13 mouse cellular contexts compared by ENCODE assay signal in genomic region chr9:116099596-116099993, GRCm38 (mm10).
DNase-seq lines count a peak whose midpoint lies in the region; ATAC-seq and TF ChIP-seq lines count a peak whose summit lies in the region.
"Had no signal": no experiment of that assay in that cellular context is flagged by ENCODE, and none has a peak within 500 bp of the region (broad histone marks: within the 10 kb centered on the region; RNA-seq: fewer than 3 reads in every experiment).

No protein-coding gene starts in this region.

- H3K27me3 ChIP-seq in forebrain, postnatal 0 days (ENCODE audit: insufficient read depth, low read length): no peaks in the 10 kb centered on the region
- no peaks in the 10 kb centered on the region for H3K27me3 ChIP-seq in forebrain, embryonic 15.5 days
- H3K27me3 ChIP-seq in intestine, embryonic 14.5 days (replicated peaks; ENCODE audit: control insufficient read depth, insufficient read depth, low read length): no peaks in the 10 kb centered on the region
- no peaks in the 10 kb centered on the region for H3K27me3 ChIP-seq in intestine, postnatal 0 days (replicated peaks; ENCODE audit: control insufficient read depth, insufficient read depth, low read length)
- H3K27me3 ChIP-seq in limb, embryonic 11.5 days (ENCODE audit: control insufficient read depth, insufficient read depth, low read length): no peaks in the 10 kb centered on the region
- H3K27me3 ChIP-seq: midbrain, embryonic 12.5 days had no signal

- H3K4me2 ChIP-seq in forebrain, postnatal 0 days (ENCODE audit: low read depth): no peak overlapping the region
- H3K4me2 ChIP-seq in forebrain, embryonic 15.5 days (replicated peaks): no peak overlapping the region
- H3K4me2 ChIP-seq in intestine, embryonic 14.5 days (ENCODE audit: low read length): no peak overlapping the region
- H3K4me2 ChIP-seq in intestine, postnatal 0 days (replicated peaks; ENCODE audit: low read depth): no peak overlapping the region
- no peak overlapping the region for H3K4me2 ChIP-seq in limb, embryonic 11.5 days (ENCODE audit: low read depth, severe bottlenecking)
- H3K4me2 ChIP-seq: midbrain, embryonic 12.5 days had no signal

- no peak for TF ChIP-seq CTCF in forebrain, postnatal 0 days (IDR thresholded peaks at IDR 0.05; ENCODE audit: low read depth)
- no peak for TF ChIP-seq CTCF in intestine, postnatal 0 days (IDR thresholded peaks at IDR 0.05; ENCODE audit: low read depth)

- H3K36me3 ChIP-seq in forebrain, postnatal 0 days (ENCODE audit: insufficient read depth): no peaks in the 10 kb centered on the region
- no peaks in the 10 kb centered on the region for H3K36me3 ChIP-seq in forebrain, embryonic 15.5 days
- H3K36me3 ChIP-seq in intestine, embryonic 14.5 days (ENCODE audit: control insufficient read depth, insufficient read depth, low read length): peaks cover 52% of the 10 kb centered on the region
- peaks cover 49% of the 10 kb centered on the region for H3K36me3 ChIP-seq in intestine, postnatal 0 days (ENCODE audit: control insufficient read depth, insufficient read depth)
- H3K36me3 ChIP-seq in limb, embryonic 11.5 days (ENCODE audit: control insufficient read depth, insufficient read depth, low read length): no peaks in the 10 kb centered on the region
- H3K36me3 ChIP-seq: G1E; midbrain, embryonic 12.5 days had no signal

- H3K4me3 ChIP-seq in forebrain, postnatal 0 days (ENCODE audit: low read depth, low read length): no peak overlapping the region
- H3K4me3 ChIP-seq in forebrain, embryonic 15.5 days: no peak overlapping the region
- no peak overlapping the region for H3K4me3 ChIP-seq in intestine, embryonic 14.5 days (ENCODE audit: low read depth, low read length)
- no peak overlapping the region for H3K4me3 ChIP-seq in intestine, postnatal 0 days (ENCODE audit: low read depth, low read length)
- H3K4me3 ChIP-seq in limb, embryonic 11.5 days (ENCODE audit: low read depth, low read length): no peak overlapping the region
- H3K4me3 ChIP-seq: midbrain, embryonic 12.5 days had no signal

- no peaks in the 10 kb centered on the region for H3K9me3 ChIP-seq in forebrain, postnatal 0 days (ENCODE audit: low read length)
- H3K9me3 ChIP-seq in forebrain, embryonic 15.5 days: no peaks in the 10 kb centered on the region
- no peaks in the 10 kb centered on the region for H3K9me3 ChIP-seq in intestine, embryonic 14.5 days (ENCODE audit: control insufficient read depth, low read length)
- no peaks in the 10 kb centered on the region for H3K9me3 ChIP-seq in intestine, postnatal 0 days (ENCODE audit: control insufficient read depth)
- no peaks in the 10 kb centered on the region for H3K9me3 ChIP-seq in limb, embryonic 11.5 days (ENCODE audit: control insufficient read depth, low read length)
- H3K9me3 ChIP-seq: midbrain, embryonic 12.5 days had no signal

- ATAC-seq in forebrain, postnatal 0 days: peak; percentile 53; the same call in 1 of the 2 replicates
- ATAC-seq in forebrain, embryonic 15.5 days (replicated peaks): no peak
- ATAC-seq in intestine, embryonic 14.5 days (replicated peaks; ENCODE audit: low FRiP score, low TSS enrichment, low read depth): no peak
- ATAC-seq in intestine, postnatal 0 days: no peak
- ATAC-seq in limb, embryonic 11.5 days (ENCODE audit: insufficient number of reproducible peaks, low FRiP score, low TSS enrichment, low read depth): 0 out of 2 replicates have a peak, but pooled peaks have one; percentile 70
- ATAC-seq: forebrain, embryonic 14.5 days had no signal

- H3K27ac ChIP-seq in forebrain, postnatal 0 days (ENCODE audit: low read depth, low read length): no peak overlapping the region
- no peak overlapping the region for H3K27ac ChIP-seq in forebrain, embryonic 15.5 days (replicated peaks)
- peak overlapping the region; percentile 62 for H3K27ac ChIP-seq in intestine, embryonic 14.5 days (ENCODE audit: low read depth)
- H3K27ac ChIP-seq in intestine, postnatal 0 days (ENCODE audit: low read depth, low read length): no peak overlapping the region
- H3K27ac ChIP-seq in limb, embryonic 11.5 days (replicated peaks; ENCODE audit: low read depth, low read length): no peak overlapping the region
- H3K27ac ChIP-seq: liver, embryonic 14.5 days; midbrain, embryonic 12.5 days had no signal

- 70% methylated on average over 6 of the region's 6 CpGs for WGBS in forebrain, postnatal 0 days
- 70% methylated on average over 6 of the region's 6 CpGs for WGBS in forebrain, embryonic 15.5 days
- 68% methylated on average over 6 of the region's 6 CpGs for WGBS in intestine, embryonic 14.5 days
- 77% methylated on average over 6 of the region's 6 CpGs for WGBS in intestine, postnatal 0 days
- 55% methylated on average over 6 of the region's 6 CpGs for WGBS in limb, embryonic 11.5 days

- no peak for DNase-seq in forebrain, postnatal 0 days
- no peak for DNase-seq in intestine, embryonic 14.5 days (ENCODE audit: low spot score)
- peak; percentile 31 for DNase-seq in Muller cell, postnatal 12 days (ENCODE audit: inconsistent ontology term)
- no peak for DNase-seq in limb, embryonic 11.5 days (ENCODE audit: low spot score)
- no peak for DNase-seq in c-Kit-positive CD71-positive TER-119-positive erythroid progenitor cells, embryonic 14.5 days (ENCODE audit: low spot score)
- no peak for DNase-seq in embryo, embryonic 9.5 days (ENCODE audit: extremely low spot score)
- DNase-seq: right cerebral cortex, postnatal 25 days had no signal

- no peak overlapping the region for H3K9ac ChIP-seq in forebrain, postnatal 0 days
- H3K9ac ChIP-seq in forebrain, embryonic 15.5 days (replicated peaks): no peak overlapping the region
- H3K9ac ChIP-seq in intestine, embryonic 14.5 days (ENCODE audit: low read length): no peak overlapping the region
- H3K9ac ChIP-seq in intestine, postnatal 0 days (ENCODE audit: low read depth, low read length): no peak overlapping the region
- H3K9ac ChIP-seq in limb, embryonic 11.5 days (ENCODE audit: low read length): no peak overlapping the region
- H3K9ac ChIP-seq: liver, embryonic 14.5 days; midbrain, embryonic 12.5 days had no signal

- no peaks in the 10 kb centered on the region for H3K4me1 ChIP-seq in forebrain, postnatal 0 days (ENCODE audit: insufficient read depth)
- H3K4me1 ChIP-seq in forebrain, embryonic 15.5 days: 0 out of 2 replicates have a peak, but pooled peaks cover 2% of the 10 kb centered on the region
- peaks cover 18% of the 10 kb centered on the region for H3K4me1 ChIP-seq in intestine, embryonic 14.5 days (replicated peaks; ENCODE audit: control insufficient read depth, insufficient read depth, low read length)
- H3K4me1 ChIP-seq in intestine, postnatal 0 days (replicated peaks; ENCODE audit: control insufficient read depth, insufficient read depth, low read length): no peaks in the 10 kb centered on the region
- peaks cover 12% of the 10 kb centered on the region; the same call in 1 of the 2 replicates for H3K4me1 ChIP-seq in limb, embryonic 11.5 days (ENCODE audit: control insufficient read depth, insufficient read depth, low read length)

Comparison
In these comparisons a context has a peak if more than half of its experiments do, and no peak if none do; other contexts are left out.
1. ATAC-seq: peak in forebrain, postnatal 0 days (single experiment) and limb, embryonic 11.5 days (single experiment); none in forebrain, embryonic 15.5 days (single experiment), intestine, embryonic 14.5 days (single experiment) and intestine, postnatal 0 days (single experiment).